Comparison of ENCODE assay signal across 8 mouse cellular contexts in the genomic region with DNA sequence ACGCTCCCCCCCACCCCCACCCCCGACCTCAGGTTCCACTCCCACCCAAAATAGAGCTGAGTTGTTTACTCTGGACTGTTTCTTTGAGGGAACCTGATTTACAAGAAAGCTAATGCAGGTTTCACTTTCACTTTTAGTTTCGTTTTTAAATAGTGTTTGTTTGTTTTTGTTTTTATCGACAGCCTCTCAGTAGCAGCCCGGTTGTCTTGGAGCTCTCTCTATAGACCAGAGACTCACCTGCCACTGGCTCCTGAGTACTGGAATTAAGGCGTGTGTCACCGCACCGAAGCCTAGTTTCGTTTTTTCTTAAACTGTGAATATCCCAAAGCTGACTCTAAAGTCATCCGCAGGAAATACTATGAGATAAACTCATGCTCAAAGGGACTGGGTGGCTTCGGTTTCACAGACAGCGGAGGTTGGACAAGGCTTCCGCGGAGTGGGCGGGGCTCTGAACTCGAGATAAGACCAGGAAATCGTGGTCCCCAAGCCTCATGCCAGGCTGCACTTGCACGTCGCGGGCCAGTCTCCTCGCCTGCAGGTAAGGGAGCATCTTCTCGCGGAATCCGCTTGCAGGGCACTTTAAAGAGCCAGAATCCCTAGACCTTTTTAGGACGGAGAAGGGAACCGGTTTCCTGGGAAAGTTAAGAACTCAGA. TPM values are rescaled to one million over a fixed set of nuclear protein-coding genes. Genes with fewer than 3 reads are reported as not detected.
DNase-seq lines count a peak whose midpoint lies in the region; ATAC-seq and TF ChIP-seq lines count a peak whose summit lies in the region.

A gene (minus strand): TSS at position 422 of the 654 bp plus-strand sequence.
A gene (plus strand): TSS at position 487 of the 654 bp plus-strand sequence.

- H3K79me2 ChIP-seq in C2C12 (ENCODE audit: control insufficient read depth, insufficient read depth) = no peaks in the 10 kb centered on the region

- H3K4me2 ChIP-seq in embryonic facial prominence, embryonic 14.5 days (ENCODE audit: low read depth, low read length) = peak within 1 kb of the TSS; percentile 84
- peak within 1 kb of the TSS; percentile 74 for H3K4me2 ChIP-seq in heart, embryonic 11.5 days
- H3K4me2 ChIP-seq in kidney, embryonic 15.5 days = peak within 1 kb of the TSS; percentile 89
- peak within 1 kb of the TSS; percentile 96 for H3K4me2 ChIP-seq in liver, postnatal 0 days (ENCODE audit: low read depth, low read length)
- peak within 1 kb of the TSS; percentile 63 for H3K4me2 ChIP-seq in neural tube, embryonic 12.5 days (replicated peaks)
- H3K4me2 ChIP-seq in stomach, postnatal 0 days (replicated peaks; ENCODE audit: low read depth) = peak within 1 kb of the TSS; percentile 76

- H3K36me3 ChIP-seq in C2C12 (ENCODE audit: control insufficient read depth, insufficient read depth) = no peaks in the 10 kb centered on the region
- no peaks in the 10 kb centered on the region for H3K36me3 ChIP-seq in embryonic facial prominence, embryonic 14.5 days (ENCODE audit: control insufficient read depth, insufficient read depth, low read length)
- H3K36me3 ChIP-seq in heart, embryonic 11.5 days (ENCODE audit: control insufficient read depth, insufficient read depth, low read length) = no peaks in the 10 kb centered on the region
- H3K36me3 ChIP-seq in kidney, embryonic 15.5 days = no peaks in the 10 kb centered on the region
- H3K36me3 ChIP-seq in liver, postnatal 0 days (replicated peaks; ENCODE audit: insufficient read depth, low read length) = no peaks in the 10 kb centered on the region
- H3K36me3 ChIP-seq in neural tube, embryonic 12.5 days = no peaks in the 10 kb centered on the region
- no peaks in the 10 kb centered on the region for H3K36me3 ChIP-seq in stomach, postnatal 0 days (ENCODE audit: control insufficient read depth, insufficient read depth, low read length)

- peak within 1 kb of the TSS; percentile 38 for H3K4me3 ChIP-seq in C2C12 (ENCODE audit: insufficient read depth, poor library complexity, severe bottlenecking)
- H3K4me3 ChIP-seq in embryonic facial prominence, embryonic 14.5 days (ENCODE audit: low read depth, low read length) = peak within 1 kb of the TSS; percentile 50
- H3K4me3 ChIP-seq in heart, embryonic 11.5 days (ENCODE audit: low read depth, low read length) = peak within 1 kb of the TSS; percentile 60
- peak within 1 kb of the TSS; percentile 64 for H3K4me3 ChIP-seq in kidney, embryonic 15.5 days (replicated peaks)
- peak within 1 kb of the TSS; percentile 85 for H3K4me3 ChIP-seq in liver, postnatal 0 days (ENCODE audit: low read depth, low read length)
- peak within 1 kb of the TSS; percentile 37 for H3K4me3 ChIP-seq in neural tube, embryonic 12.5 days
- H3K4me3 ChIP-seq in stomach, postnatal 0 days (ENCODE audit: low read depth, low read length) = peak within 1 kb of the TSS; percentile 62

- DNase-seq in adrenal gland, postnatal 4 days (ENCODE audit: low spot score in 2 of 2) = peak; percentile 35 to 60
- DNase-seq in embryonic facial prominence, embryonic 14.5 days (ENCODE audit: low spot score) = peak; percentile 89
- DNase-seq in liver, postnatal 0 days = peak; percentile 91
- DNase-seq in stomach, postnatal 0 days (ENCODE audit: low spot score) = peak; percentile 87

- no peak within 1 kb of the TSS for H3ac ChIP-seq in C2C12 (ENCODE audit: control insufficient read depth, insufficient read length, low read depth)

- peak; percentile 7; the same call in 1 of the 2 replicates for TF ChIP-seq EP300 in liver, postnatal 0 days (IDR thresholded peaks at IDR 0.05; ENCODE audit: low read depth)
- TF ChIP-seq EP300 in stomach, postnatal 0 days (optimal IDR thresholded peaks at IDR 0.05) = no peak

- ATAC-seq in embryonic facial prominence, embryonic 14.5 days (ENCODE audit: low read depth) = no peak
- ATAC-seq in heart, embryonic 11.5 days (replicated peaks; ENCODE audit: insufficient number of reproducible peaks, low FRiP score, low TSS enrichment) = peak; percentile 68; the same call in 1 of the 2 replicates
- peak; percentile 78; the same call in 1 of the 2 replicates for ATAC-seq in kidney, embryonic 15.5 days (replicated peaks; ENCODE audit: low FRiP score)
- ATAC-seq in liver, postnatal 0 days = peak; percentile 87
- ATAC-seq in neural tube, embryonic 12.5 days (ENCODE audit: low FRiP score, low read depth) = no peak
- ATAC-seq in stomach, postnatal 0 days (ENCODE audit: low FRiP score, low TSS enrichment) = peak; percentile 79

- no peak for TF ChIP-seq CTCF in C2C12 (IDR thresholded peaks at IDR 0.05; ENCODE audit: control insufficient read depth, insufficient read depth, insufficient read length)
- TF ChIP-seq CTCF in liver, postnatal 0 days (IDR thresholded peaks at IDR 0.05; ENCODE audit: low read depth) = no peak
- TF ChIP-seq CTCF in stomach, postnatal 0 days (IDR thresholded peaks at IDR 0.05; ENCODE audit: low read depth) = no peak

- H3K27me3 ChIP-seq in C2C12 (ENCODE audit: control insufficient read depth, insufficient read depth, insufficient read length) = no peaks in the 10 kb centered on the region
- H3K27me3 ChIP-seq in embryonic facial prominence, embryonic 14.5 days (replicated peaks; ENCODE audit: control insufficient read depth, insufficient read depth, low read length) = no peaks in the 10 kb centered on the region
- peaks cover 4% of the 10 kb centered on the region; the same call in 1 of the 2 replicates for H3K27me3 ChIP-seq in heart, embryonic 11.5 days (ENCODE audit: control insufficient read depth, insufficient read depth, low read length)
- H3K27me3 ChIP-seq in kidney, embryonic 15.5 days = no peaks in the 10 kb centered on the region
- H3K27me3 ChIP-seq in liver, postnatal 0 days (ENCODE audit: insufficient read depth, low read length) = no peaks in the 10 kb centered on the region
- H3K27me3 ChIP-seq in neural tube, embryonic 12.5 days (replicated peaks) = no peaks in the 10 kb centered on the region; the same call in 1 of the 2 replicates
- H3K27me3 ChIP-seq in stomach, postnatal 0 days (ENCODE audit: control insufficient read depth, insufficient read depth, low read length) = no peaks in the 10 kb centered on the region

- no peaks in the 10 kb centered on the region for H3K9me3 ChIP-seq in embryonic facial prominence, embryonic 14.5 days (ENCODE audit: control insufficient read depth, low read length)
- H3K9me3 ChIP-seq in heart, embryonic 11.5 days (replicated peaks; ENCODE audit: control insufficient read depth, low read length) = no peaks in the 10 kb centered on the region
- no peaks in the 10 kb centered on the region for H3K9me3 ChIP-seq in kidney, embryonic 15.5 days (replicated peaks)
- H3K9me3 ChIP-seq in liver, postnatal 0 days (ENCODE audit: low read length) = no peaks in the 10 kb centered on the region
- no peaks in the 10 kb centered on the region for H3K9me3 ChIP-seq in neural tube, embryonic 12.5 days
- H3K9me3 ChIP-seq in stomach, postnatal 0 days (ENCODE audit: control insufficient read depth, low read length) = no peaks in the 10 kb centered on the region

- H3K27ac ChIP-seq in embryonic facial prominence, embryonic 14.5 days (replicated peaks; ENCODE audit: low read depth, low read length) = no peak within 1 kb of the TSS
- H3K27ac ChIP-seq in heart, embryonic 11.5 days (ENCODE audit: low read depth, low read length) = no peak within 1 kb of the TSS
- no peak within 1 kb of the TSS for H3K27ac ChIP-seq in kidney, embryonic 15.5 days
- H3K27ac ChIP-seq in liver, postnatal 0 days (ENCODE audit: low read depth) = peak within 1 kb of the TSS; percentile 96
- no peak within 1 kb of the TSS for H3K27ac ChIP-seq in neural tube, embryonic 12.5 days
- peak within 1 kb of the TSS; percentile 71 for H3K27ac ChIP-seq in stomach, postnatal 0 days (replicated peaks)

- peak within 1 kb of the TSS; percentile 60 for H3K9ac ChIP-seq in embryonic facial prominence, embryonic 14.5 days (ENCODE audit: low read depth, low read length)
- H3K9ac ChIP-seq in heart, embryonic 11.5 days (ENCODE audit: low read depth, low read length) = peak within 1 kb of the TSS; percentile 25
- peak within 1 kb of the TSS; percentile 24 for H3K9ac ChIP-seq in kidney, embryonic 15.5 days
- peak within 1 kb of the TSS; percentile 76 for H3K9ac ChIP-seq in liver, postnatal 0 days (replicated peaks)
- H3K9ac ChIP-seq in neural tube, embryonic 12.5 days = peak within 1 kb of the TSS; percentile 5; the same call in 1 of the 2 replicates
- H3K9ac ChIP-seq in stomach, postnatal 0 days (ENCODE audit: low read length) = peak within 1 kb of the TSS; percentile 63

- 2% methylated on average over 26 of the region's 26 CpGs for whole genome bisulfite sequencing in embryonic facial prominence, embryonic 14.5 days
- WGBS in heart, embryonic 11.5 days (ENCODE audit: insufficient replicate concordance) = 2% methylated on average over 26 of the region's 26 CpGs
- 4% methylated on average over 26 of the region's 26 CpGs for WGBS in kidney, embryonic 15.5 days
- under 1% methylated on average over 26 of the region's 26 CpGs for WGBS in liver, postnatal 0 days (ENCODE audit: insufficient replicate concordance)
- 4% methylated on average over 26 of the region's 26 CpGs for WGBS in neural tube, embryonic 12.5 days
- WGBS in stomach, postnatal 0 days = 1% methylated on average over 26 of the region's 26 CpGs

- H3K79me3 ChIP-seq in C2C12 (ENCODE audit: low read depth) = no peaks in the 10 kb centered on the region

- 0 out of 2 replicates have a peak, but pooled peaks cover 8% of the 10 kb centered on the region for H3K4me1 ChIP-seq in embryonic facial prominence, embryonic 14.5 days (ENCODE audit: control insufficient read depth, insufficient read depth, low read length)
- H3K4me1 ChIP-seq in heart, embryonic 11.5 days (ENCODE audit: control insufficient read depth, insufficient read depth, low read length) = peaks cover 5% of the 10 kb centered on the region; the same call in 1 of the 2 replicates
- H3K4me1 ChIP-seq in kidney, embryonic 15.5 days = peaks cover 9% of the 10 kb centered on the region
- H3K4me1 ChIP-seq in liver, postnatal 0 days (ENCODE audit: insufficient read depth) = peaks cover 33% of the 10 kb centered on the region
- H3K4me1 ChIP-seq in neural tube, embryonic 12.5 days = 0 out of 2 replicates have a peak, but pooled peaks cover 9% of the 10 kb centered on the region
- no peaks in the 10 kb centered on the region for H3K4me1 ChIP-seq in stomach, postnatal 0 days (replicated peaks; ENCODE audit: control insufficient read depth, insufficient read depth)

RNA-seq across cellular contexts. Expression of the first gene that starts in this region (rescaled TPM):
- polyA plus RNA-seq in C2C12 (2012; fragmentation: generic; extraction: Trizol) = 15.2 TPM
- 10 to 100 TPM; 73.2 to 74.8 TPM for total RNA-seq in adrenal gland, postnatal 4 days (2021)
- 66.9 and 67.7 TPM in 2 replicates for polyA plus RNA-seq in embryonic facial prominence, embryonic 14.5 days (2014; fragmentation: Nextera tagmentation; extraction: Ambion mirVana)
- 39.7 and 43.6 TPM in 2 replicates for polyA plus RNA-seq in heart, embryonic 11.5 days (2014; fragmentation: Nextera tagmentation; extraction: Ambion mirVana)
- 51.1 and 52.9 TPM in 2 replicates for polyA plus RNA-seq in kidney, embryonic 15.5 days (2015; fragmentation: Nextera tagmentation; extraction: Ambion mirVana)
- 23.8 and 25.0 TPM in 2 replicates for polyA plus RNA-seq in liver, postnatal 0 days (2015; fragmentation: Nextera tagmentation; extraction: Ambion mirVana)
- 75.5 and 79.7 TPM in 2 replicates for polyA plus RNA-seq in neural tube, embryonic 12.5 days (2016; fragmentation: Nextera tagmentation; extraction: Ambion mirVana)
- polyA plus RNA-seq in stomach, postnatal 0 days (2015; fragmentation: Nextera tagmentation; extraction: Ambion mirVana) = 166 and 169 TPM in 2 replicates

RNA-seq across cellular contexts. Expression of the second gene that starts in this region (rescaled TPM):
- polyA plus RNA-seq in C2C12 (2012; fragmentation: generic; extraction: Trizol) = 0.05 TPM
- total RNA-seq in adrenal gland, postnatal 4 days (2021) = 1 to 10 TPM; 1.4 to 1.9 TPM
- polyA plus RNA-seq in embryonic facial prominence, embryonic 14.5 days (2014; fragmentation: Nextera tagmentation; extraction: Ambion mirVana) = 0.21 and 0.56 TPM in 2 replicates
- polyA plus RNA-seq in heart, embryonic 11.5 days (2014; fragmentation: Nextera tagmentation; extraction: Ambion mirVana) = 0.48 and 0.62 TPM in 2 replicates
- polyA plus RNA-seq in kidney, embryonic 15.5 days (2015; fragmentation: Nextera tagmentation; extraction: Ambion mirVana) = 0.16 and 0.28 TPM in 2 replicates
- polyA plus RNA-seq in liver, postnatal 0 days (2015; fragmentation: Nextera tagmentation; extraction: Ambion mirVana) = 0.76 and 1.2 TPM in 2 replicates
- polyA plus RNA-seq in neural tube, embryonic 12.5 days (2016; fragmentation: Nextera tagmentation; extraction: Ambion mirVana) = 0.28 and 0.43 TPM in 2 replicates
- 0.08 and 0.16 TPM in 2 replicates for polyA plus RNA-seq in stomach, postnatal 0 days (2015; fragmentation: Nextera tagmentation; extraction: Ambion mirVana)

Comparison
In these comparisons a context has a peak if more than half of its experiments do, and no peak if none do; other contexts are left out.
1. ATAC-seq: peak in heart, embryonic 11.5 days (single experiment), kidney, embryonic 15.5 days (single experiment), liver, postnatal 0 days (single experiment) and stomach, postnatal 0 days (single experiment); none in embryonic facial prominence, embryonic 14.5 days (single experiment) and neural tube, embryonic 12.5 days (single experiment).
2. H3K27ac ChIP-seq: peak in liver, postnatal 0 days (single experiment) and stomach, postnatal 0 days (single experiment); none in embryonic facial prominence, embryonic 14.5 days (single experiment), heart, embryonic 11.5 days (single experiment), kidney, embryonic 15.5 days (single experiment) and neural tube, embryonic 12.5 days (single experiment).
3. H3K9ac ChIP-seq: peak in every context shown above with its lines; median percentile 76 in liver, postnatal 0 days; 63 in stomach, postnatal 0 days; 60 in embryonic facial prominence, embryonic 14.5 days; 25 in heart, embryonic 11.5 days; 24 in kidney, embryonic 15.5 days; 5 in neural tube, embryonic 12.5 days.
4. Peak in every context shown above with its lines, with median percentiles within 50 percentile points of each other: H3K4me3 ChIP-seq, DNase-seq and H3K4me2 ChIP-seq.